Mouse (Mus musculus) brown adipose tissue, adult 24 weeks (tissue): Measurements from ENCODE around the gene Enah. TPM values are rescaled to one million over a fixed set of nuclear protein-coding genes. Genes with fewer than 3 reads are reported as not detected.

Source experiments
- H3K27ac ChIP-seq: fragments of 200-500 bp; replicated peaks from 2 replicates; pipeline ENCODE4 v1.5.1; 2012; ENCODE audit warnings: low read depth, mild to moderate bottlenecking, low read length
- H3K4me1 ChIP-seq: fragments of 200-500 bp; 2 replicates; pipeline ENCODE4 v1.6.1; 2012; ENCODE audit warnings: low read length, mixed read lengths; ENCODE audit not compliant: control insufficient read depth, insufficient read depth, insufficient read length
- H3K4me3 ChIP-seq: fragments of 200-500 bp; 2 replicates; pipeline ENCODE4 v1.5.1; 2012; ENCODE audit warnings: low read depth, mild to moderate bottlenecking, low read length, moderate library complexity; ENCODE audit not compliant: insufficient read depth
- polyA plus RNA-seq: library from polyadenylated mRNA; stranded (reverse); fragments of >200 nt; gene quantifications from 2 replicates; pipeline ENCODE4 v1.2.4, GENCODE M21; 2012; ENCODE audit not compliant: missing spikeins, insufficient read depth, insufficient read length

The Enah gene
- polyA plus RNA-seq = 5.5 and 8.0 TPM in 2 replicates

DNA sequence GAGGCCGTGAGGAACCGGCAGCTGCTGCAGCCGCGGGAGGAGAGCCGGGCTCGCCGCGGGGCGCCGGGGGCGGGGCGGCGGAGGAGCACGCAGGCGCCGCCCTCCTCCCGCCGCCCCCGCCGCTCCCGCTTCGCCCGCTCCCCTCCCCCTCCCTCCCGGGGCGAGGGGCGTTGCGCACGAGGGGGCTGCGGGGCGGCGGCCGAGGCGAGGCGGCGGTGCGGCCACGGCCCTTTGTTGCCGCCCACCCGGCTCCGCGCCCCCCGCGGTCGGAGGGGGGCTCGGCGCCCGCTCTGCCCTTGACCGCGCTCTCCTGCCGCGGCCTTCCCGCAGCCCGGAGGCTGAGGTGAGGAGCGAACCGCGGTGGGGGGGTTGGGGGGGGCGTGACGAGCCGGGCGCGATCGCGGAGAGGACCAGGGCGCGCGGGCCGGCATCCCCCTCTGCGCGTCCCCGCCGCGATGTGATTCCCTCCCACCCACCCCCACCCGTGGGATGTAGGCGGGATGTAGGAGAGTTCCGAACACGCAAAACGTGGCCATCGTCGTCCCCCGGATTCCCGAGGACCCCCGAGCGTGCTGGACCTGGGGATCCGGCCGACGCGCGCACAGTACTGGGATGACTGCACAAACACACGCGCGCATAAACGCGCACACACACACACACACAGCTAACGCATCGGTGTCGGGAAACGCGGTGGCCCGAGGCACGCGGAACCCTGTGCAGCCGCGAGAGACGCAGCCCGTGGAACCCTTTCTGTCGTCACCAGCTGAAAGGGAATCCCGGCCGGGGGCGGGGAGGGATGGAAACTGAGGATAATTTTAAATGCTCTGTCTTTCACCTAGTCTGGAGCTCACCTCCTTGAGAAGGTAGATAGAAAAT lies at the start of gene Enah:
Gene Enah, minus strand, starts transcription at position 65 of the 876 bp plus-strand sequence.
- Histone ChIP-seq H3K27ac (no peak within 1 kb of the TSS), H3K4me3 (peak within 1 kb of the TSS; percentile 77), H3K4me1 (no peaks in the 10 kb centered on the region)

DNA sequence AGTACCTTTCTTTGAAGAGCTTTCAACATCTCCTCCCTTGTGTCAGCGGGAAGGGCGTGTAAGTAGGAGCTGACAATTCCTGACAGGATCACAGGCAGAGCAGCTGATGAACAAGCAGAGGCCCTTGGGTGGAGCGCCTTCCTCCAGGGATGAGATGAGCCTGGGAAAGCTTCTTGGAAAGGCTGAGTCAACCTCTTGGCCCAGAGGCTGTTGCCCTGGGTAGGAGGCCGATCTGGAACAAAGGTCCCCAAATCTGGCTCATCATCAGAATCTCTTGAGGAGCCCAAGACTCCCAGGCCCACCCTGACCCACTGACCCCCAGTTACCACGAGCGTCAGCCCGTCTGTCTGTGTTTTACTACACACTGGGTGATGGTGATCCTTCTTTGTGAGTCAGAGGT lies 48.3 kb upstream of the Enah start:
- Histone ChIP-seq H3K4me3 (no peak overlapping the region), H3K27ac (no peak overlapping the region), H3K4me1 (no peaks in the 10 kb centered on the region; the same call in 1 of the 2 replicates)

DNA sequence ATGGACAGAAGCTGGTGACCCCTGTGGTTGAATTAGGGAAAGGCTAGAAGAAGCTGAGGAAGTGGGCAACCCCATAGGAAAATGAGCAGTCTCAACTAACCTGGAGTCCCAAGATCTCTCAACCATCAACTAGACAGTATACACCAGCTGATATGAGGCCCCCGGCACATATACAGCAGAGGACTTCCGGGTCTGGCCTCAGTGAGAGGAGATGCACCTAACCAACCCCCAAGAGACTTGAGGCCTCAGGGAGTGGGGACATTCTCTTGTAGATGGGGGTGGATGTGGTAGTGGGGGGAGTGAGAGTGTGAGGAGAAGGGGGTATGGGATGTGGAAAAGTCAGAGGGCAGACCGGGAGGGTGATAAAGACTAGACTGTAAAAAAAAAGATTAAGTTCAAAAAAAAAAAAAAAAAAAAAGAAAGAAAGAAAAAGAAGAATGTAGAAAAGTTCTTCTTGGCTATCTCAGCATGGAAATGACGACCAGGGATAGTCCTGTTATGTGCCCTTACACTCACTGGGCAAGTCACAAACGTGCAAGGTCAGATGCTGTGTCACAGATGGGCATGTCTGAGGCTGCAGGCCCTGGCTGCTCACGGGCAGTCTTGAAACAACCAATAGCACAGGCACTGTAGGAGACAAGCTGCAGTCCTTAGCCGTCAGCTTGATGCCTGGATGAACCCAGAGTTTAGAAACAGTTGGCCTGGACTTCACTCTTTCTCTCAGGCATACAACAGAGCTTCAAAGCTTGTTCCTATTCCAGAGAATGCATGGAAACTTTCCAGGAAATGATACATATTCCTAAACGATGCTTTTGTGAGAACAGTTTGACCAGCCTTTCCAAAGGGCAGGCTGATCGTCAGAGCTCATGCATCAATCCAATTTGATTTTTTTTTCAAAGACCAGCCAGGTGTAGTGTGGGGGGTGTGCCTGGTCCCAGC lies 47.0 kb upstream of the Enah start:
- Histone ChIP-seq H3K4me1 (no peaks in the 10 kb centered on the region; the same call in 1 of the 2 replicates), H3K27ac (no peak overlapping the region), H3K4me3 (no peak overlapping the region)

GRCm38 (mm10) chr1:182063716-182064115 lies 43.9 kb upstream of the Enah start:
- H3K4me1 ChIP-seq = no peaks in the 10 kb centered on the region
- no peak overlapping the region for H3K27ac ChIP-seq
- H3K4me3 ChIP-seq = no peak overlapping the region

GRCm38 (mm10) chr1:182062801-182063200 lies 43.0 kb upstream of the Enah start:
- Histone ChIP-seq H3K4me1 (no peaks in the 10 kb centered on the region), H3K27ac (no peak overlapping the region), H3K4me3 (no peak overlapping the region)

- Histone ChIP-seq H3K27ac (no peak overlapping the region), H3K4me3 (no peak overlapping the region), H3K4me1 (no peaks in the 10 kb centered on the region)
Observed at GRCm38 (mm10) chr1:182061203-182061602, 41.4 kb upstream of the Enah start.

- Histone ChIP-seq H3K4me3 (no peak overlapping the region), H3K4me1 (no peaks in the 10 kb centered on the region), H3K27ac (no peak overlapping the region)
Observed at GRCm38 (mm10) chr1:182059806-182060205, 40.0 kb upstream of the Enah start.

DNA sequence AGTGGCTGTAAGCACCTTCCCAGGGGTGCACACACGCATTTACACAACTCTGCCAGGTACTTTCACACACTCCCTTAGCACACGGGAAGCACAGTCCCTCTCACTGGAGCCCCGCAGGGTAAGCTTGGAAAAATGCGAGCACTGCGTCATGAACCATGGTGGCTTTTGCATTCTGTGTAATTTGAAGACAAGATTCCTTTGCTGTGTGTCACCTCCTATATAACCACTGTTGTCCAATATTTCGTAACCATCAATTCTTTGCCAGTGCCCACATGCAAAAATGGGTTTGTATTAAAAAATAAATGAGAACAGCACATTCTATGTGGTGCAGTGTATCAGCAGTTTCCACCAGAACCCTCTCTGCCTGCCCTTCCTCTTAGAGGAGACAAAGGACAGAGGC lies 38.2 kb upstream of the Enah start:
- Histone ChIP-seq H3K27ac (no peak overlapping the region), H3K4me3 (no peak overlapping the region)

GRCm38 (mm10) chr1:182055122-182055521 lies 35.3 kb upstream of the Enah start:
- H3K27ac ChIP-seq = no peak overlapping the region
- H3K4me3 ChIP-seq = no peak overlapping the region

More for the DNA sequence above, 38.2 kb upstream of the Enah start:
- H3K4me1 ChIP-seq = no peaks in the 10 kb centered on the region

GRCm38 (mm10) chr1:182054651-182055050 lies 34.9 kb upstream of the Enah start:
- Histone ChIP-seq H3K4me3 (no peak overlapping the region), H3K27ac (no peak overlapping the region), H3K4me1 (no peaks in the 10 kb centered on the region)

More at GRCm38 (mm10) chr1:182055122-182055521, 35.3 kb upstream of the Enah start:
- H3K4me1 ChIP-seq = no peaks in the 10 kb centered on the region

- no peak overlapping the region for H3K4me3 ChIP-seq
- no peaks in the 10 kb centered on the region for H3K4me1 ChIP-seq
- H3K27ac ChIP-seq = no peak overlapping the region
Observed at GRCm38 (mm10) chr1:182052973-182053372, 33.2 kb upstream of the Enah start.

DNA sequence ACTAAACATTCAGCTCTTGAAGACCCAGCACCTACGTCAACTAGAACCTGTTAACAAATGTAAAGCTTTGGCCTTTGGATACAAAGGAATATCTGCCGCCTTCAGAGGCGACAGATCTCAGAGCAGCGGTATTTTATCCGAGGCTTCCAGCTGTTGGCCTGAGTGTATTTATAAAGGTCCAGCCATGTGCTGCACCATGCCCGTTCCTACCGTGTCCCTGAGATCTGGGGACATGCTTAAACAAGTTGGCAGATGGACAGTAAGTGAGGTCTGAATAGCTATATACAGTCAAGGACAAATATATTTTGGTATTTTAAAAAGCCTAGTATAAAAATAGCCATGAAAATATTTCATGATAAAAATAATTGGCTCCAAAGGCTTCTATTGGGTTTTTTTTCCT lies 32.6 kb upstream of the Enah start:
- H3K27ac ChIP-seq = no peak overlapping the region
- no peak overlapping the region for H3K4me3 ChIP-seq
- no peaks in the 10 kb centered on the region for H3K4me1 ChIP-seq

DNA sequence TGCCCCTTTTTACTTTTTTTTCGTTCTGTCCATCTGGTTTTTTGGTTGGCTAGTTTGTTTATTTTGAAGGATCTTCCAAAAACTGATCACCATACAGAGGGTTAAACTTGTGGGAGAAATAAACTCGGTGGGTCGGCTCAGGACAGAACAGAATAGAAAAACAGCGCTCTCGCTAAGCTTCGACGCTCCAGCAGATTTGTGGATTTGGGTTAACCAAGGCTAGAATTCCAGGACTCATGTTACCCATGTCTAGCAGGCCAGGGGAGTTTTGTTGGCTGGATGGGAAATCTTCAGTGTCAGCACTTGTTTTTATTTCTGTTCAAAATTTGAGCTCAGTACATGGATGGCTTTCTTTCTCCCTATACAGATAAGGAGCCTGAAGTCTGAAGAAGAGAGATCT lies 30.0 kb upstream of the Enah start:
- no peaks in the 10 kb centered on the region for H3K4me1 ChIP-seq
- H3K4me3 ChIP-seq = no peak overlapping the region
- no peak overlapping the region for H3K27ac ChIP-seq

- Histone ChIP-seq H3K4me3 (no peak overlapping the region), H3K4me1 (no peaks in the 10 kb centered on the region), H3K27ac (no peak overlapping the region)
Observed at GRCm38 (mm10) chr1:182048101-182048500, 28.3 kb upstream of the Enah start.

DNA sequence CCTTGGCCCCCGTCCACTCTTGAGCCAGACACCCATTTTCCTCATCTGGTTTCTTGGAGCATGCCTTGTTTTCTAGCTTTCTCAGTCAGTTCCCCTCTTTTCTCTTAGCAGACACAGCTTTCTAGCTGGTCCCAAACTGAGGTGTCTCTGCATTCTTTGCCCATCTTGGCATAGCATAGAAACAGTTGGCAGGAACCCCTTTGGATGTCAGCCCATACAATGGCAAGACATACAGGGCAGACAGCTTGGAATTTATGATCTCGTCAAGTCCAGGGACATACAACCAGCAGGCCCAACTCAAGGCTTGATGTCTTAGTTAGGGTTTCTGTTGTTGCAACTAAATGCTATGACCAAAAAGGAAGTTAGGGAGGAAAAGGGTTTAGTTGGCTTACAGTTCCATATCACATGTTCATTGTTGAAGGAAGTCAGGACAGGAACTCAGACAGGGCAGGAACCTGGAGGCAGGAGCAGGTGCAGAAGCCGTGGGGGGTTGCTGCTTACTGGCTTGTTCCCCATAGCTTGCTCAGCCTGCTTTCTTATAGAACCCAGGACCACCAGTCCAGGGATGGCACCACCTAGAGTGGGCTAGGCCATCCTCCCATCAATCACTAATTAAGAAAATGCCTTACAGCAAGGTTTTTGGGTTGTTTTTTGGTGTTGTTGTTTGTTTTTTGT lies 27.4 kb upstream of the Enah start:
- Histone ChIP-seq H3K4me1 (no peaks in the 10 kb centered on the region), H3K27ac (no peak overlapping the region), H3K4me3 (no peak overlapping the region)
